Mouse (Mus musculus): ENCODE data around the gene Gm49354. TPM values are rescaled to one million over a fixed set of nuclear protein-coding genes. Genes with fewer than 3 reads are reported as not detected.

The Gm49354 gene
- polyA plus RNA-seq (2016; fragmentation: Nextera tagmentation; extraction: Ambion mirVana) = not detected in 2 replicates

- H3K9ac ChIP-seq = no peak within 1 kb of the TSS
- H3K9me3 ChIP-seq = no peaks in the 10 kb centered on the region
- no peaks in the 10 kb centered on the region for H3K27me3 ChIP-seq
- WGBS = 96% methylated on average over 7 of the region's 7 CpGs
- no peak within 1 kb of the TSS for H3K27ac ChIP-seq
- no peaks in the 10 kb centered on the region for H3K4me1 ChIP-seq
- H3K36me3 ChIP-seq = peaks cover 91% of the 10 kb centered on the region
- no peak within 1 kb of the TSS for H3K4me2 ChIP-seq (replicated peaks)
- no peak within 1 kb of the TSS for H3K4me3 ChIP-seq
- no peak for ATAC-seq (ENCODE audit: insufficient number of reproducible peaks, insufficient read depth, low FRiP score, low TSS enrichment)
These were observed at the start of gene Gm49354 for GRCm38 (mm10) chr13:59782145-59782544. Gene Gm49354 (minus strand): TSS chr13:59782245.

- Histone ChIP-seq H3K9me3 (no peaks in the 10 kb centered on the region), H3K9ac (no peak overlapping the region), H3K4me3 (no peak overlapping the region), H3K27me3 (no peaks in the 10 kb centered on the region), H3K27ac (no peak overlapping the region), H3K4me1 (peaks cover 9% of the 10 kb centered on the region), H3K36me3 (no peaks in the 10 kb centered on the region), H3K4me2 (replicated peaks) (no peak overlapping the region)
- no peak for ATAC-seq (ENCODE audit: insufficient number of reproducible peaks, insufficient read depth, low FRiP score, low TSS enrichment)
These were observed 43.9 kb upstream of the Gm49354 start for GRCm38 (mm10) chr13:59825966-59826365.

GRCm38 (mm10) chr13:59822507-59823462, 40.7 kb upstream of the Gm49354 start, which contains the start of gene Tut7:
Gene Tut7 (minus strand): TSS chr13:59823147.
- Histone ChIP-seq H3K4me3 (peak within 1 kb of the TSS; percentile 87), H3K4me1 (peaks cover 24% of the 10 kb centered on the region), H3K9me3 (no peaks in the 10 kb centered on the region), H3K36me3 (no peaks in the 10 kb centered on the region), H3K4me2 (replicated peaks) (peak within 1 kb of the TSS; percentile 62), H3K9ac (peak within 1 kb of the TSS; percentile 83), H3K27ac (peak within 1 kb of the TSS; percentile 88), H3K27me3 (no peaks in the 10 kb centered on the region)
- under 1% methylated on average over 98 of the region's 100 CpGs for WGBS
- ATAC-seq (ENCODE audit: insufficient number of reproducible peaks, insufficient read depth, low FRiP score, low TSS enrichment) = peak; percentile 94

- WGBS = 76% methylated on average over 3 of the region's 3 CpGs
- ATAC-seq (ENCODE audit: insufficient number of reproducible peaks, insufficient read depth, low FRiP score, low TSS enrichment) = no peak
- Histone ChIP-seq H3K36me3 (peaks cover 12% of the 10 kb centered on the region), H3K9ac (no peak overlapping the region), H3K9me3 (no peaks in the 10 kb centered on the region), H3K4me1 (peaks cover 24% of the 10 kb centered on the region), H3K27me3 (no peaks in the 10 kb centered on the region), H3K4me2 (replicated peaks) (peak overlapping the region; percentile 62; the same call in 1 of the 2 replicates), H3K4me3 (no peak overlapping the region), H3K27ac (no peak overlapping the region)
These were observed 38.8 kb upstream of the Gm49354 start for GRCm38 (mm10) chr13:59820836-59821235.

- 67% methylated on average over 4 of the region's 4 CpGs for WGBS
- Histone ChIP-seq H3K4me3 (no peak overlapping the region), H3K9me3 (no peaks in the 10 kb centered on the region), H3K27me3 (no peaks in the 10 kb centered on the region), H3K36me3 (peaks cover 19% of the 10 kb centered on the region), H3K27ac (no peak overlapping the region), H3K4me2 (replicated peaks) (peak overlapping the region; percentile 62), H3K4me1 (peaks cover 24% of the 10 kb centered on the region), H3K9ac (peak overlapping the region; percentile 40; the same call in 1 of the 2 replicates)
- ATAC-seq (ENCODE audit: insufficient number of reproducible peaks, insufficient read depth, low FRiP score, low TSS enrichment) = no peak
These were observed 38.1 kb upstream of the Gm49354 start for GRCm38 (mm10) chr13:59820114-59820513.

GRCm38 (mm10) chr13:59817352-59817751, 35.3 kb upstream of the Gm49354 start:
- 90% methylated on average over 4 of the region's 4 CpGs for WGBS
- no peaks in the 10 kb centered on the region for H3K9me3 ChIP-seq
- H3K27ac ChIP-seq = no peak overlapping the region
- H3K4me1 ChIP-seq = peaks cover 24% of the 10 kb centered on the region
- no peak overlapping the region for H3K4me2 ChIP-seq (replicated peaks)
- ATAC-seq (ENCODE audit: insufficient number of reproducible peaks, insufficient read depth, low FRiP score, low TSS enrichment) = no peak
- peaks cover 40% of the 10 kb centered on the region for H3K36me3 ChIP-seq
- H3K27me3 ChIP-seq = no peaks in the 10 kb centered on the region
- no peak overlapping the region for H3K9ac ChIP-seq
- no peak overlapping the region for H3K4me3 ChIP-seq

- Histone ChIP-seq H3K9ac (no peak overlapping the region), H3K36me3 (peaks cover 64% of the 10 kb centered on the region), H3K27me3 (no peaks in the 10 kb centered on the region), H3K27ac (no peak overlapping the region; the same call in 1 of the 2 replicates), H3K4me2 (replicated peaks) (no peak overlapping the region), H3K4me3 (no peak overlapping the region), H3K4me1 (peaks cover 3% of the 10 kb centered on the region; the same call in 1 of the 2 replicates), H3K9me3 (no peaks in the 10 kb centered on the region)
- 85% methylated on average over 6 of the region's 6 CpGs for WGBS
- ATAC-seq (ENCODE audit: insufficient number of reproducible peaks, insufficient read depth, low FRiP score, low TSS enrichment) = no peak
These were observed 32.1 kb upstream of the Gm49354 start for GRCm38 (mm10) chr13:59814109-59814591.

- Histone ChIP-seq H3K27ac (no peak overlapping the region), H3K36me3 (peaks cover 82% of the 10 kb centered on the region), H3K27me3 (no peaks in the 10 kb centered on the region), H3K4me3 (no peak overlapping the region), H3K4me2 (replicated peaks) (no peak overlapping the region), H3K4me1 (no peaks in the 10 kb centered on the region), H3K9ac (no peak overlapping the region), H3K9me3 (no peaks in the 10 kb centered on the region)
- WGBS = 96% methylated on average over 3 of the region's 3 CpGs
- ATAC-seq (ENCODE audit: insufficient number of reproducible peaks, insufficient read depth, low FRiP score, low TSS enrichment) = no peak
These were observed 29.5 kb upstream of the Gm49354 start for GRCm38 (mm10) chr13:59811581-59811980.

GRCm38 (mm10) chr13:59801000-59801399, 19.0 kb upstream of the Gm49354 start:
- 91% methylated on average over 6 of the region's 6 CpGs for WGBS

GRCm38 (mm10) chr13:59800077-59800476, 18.0 kb upstream of the Gm49354 start:
- no peak overlapping the region for H3K9ac ChIP-seq
- WGBS = 93% methylated on average over 2 of the region's 2 CpGs
- H3K27ac ChIP-seq = no peak overlapping the region
- ATAC-seq (ENCODE audit: insufficient number of reproducible peaks, insufficient read depth, low FRiP score, low TSS enrichment) = no peak
- H3K36me3 ChIP-seq = peaks cover 96% of the 10 kb centered on the region
- no peaks in the 10 kb centered on the region for H3K9me3 ChIP-seq
- no peak overlapping the region for H3K4me2 ChIP-seq (replicated peaks)
- no peaks in the 10 kb centered on the region for H3K4me1 ChIP-seq
- H3K4me3 ChIP-seq = no peak overlapping the region
- H3K27me3 ChIP-seq = no peaks in the 10 kb centered on the region

More at GRCm38 (mm10) chr13:59801000-59801399, 19.0 kb upstream of the Gm49354 start:
- ATAC-seq (ENCODE audit: insufficient number of reproducible peaks, insufficient read depth, low FRiP score, low TSS enrichment) = no peak
- Histone ChIP-seq H3K27ac (no peak overlapping the region), H3K4me2 (replicated peaks) (no peak overlapping the region), H3K36me3 (peaks cover 96% of the 10 kb centered on the region), H3K27me3 (no peaks in the 10 kb centered on the region), H3K9ac (no peak overlapping the region), H3K9me3 (no peaks in the 10 kb centered on the region), H3K4me3 (no peak overlapping the region), H3K4me1 (no peaks in the 10 kb centered on the region)

- no peak for ATAC-seq (ENCODE audit: insufficient number of reproducible peaks, insufficient read depth, low FRiP score, low TSS enrichment)
- Histone ChIP-seq H3K4me3 (no peak overlapping the region), H3K27ac (no peak overlapping the region), H3K4me1 (no peaks in the 10 kb centered on the region), H3K9me3 (no peaks in the 10 kb centered on the region), H3K4me2 (replicated peaks) (no peak overlapping the region), H3K27me3 (no peaks in the 10 kb centered on the region), H3K9ac (no peak overlapping the region), H3K36me3 (peaks cover 92% of the 10 kb centered on the region)
- WGBS = 100% methylated on average over 1 of the region's 1 CpGs
These were observed 16.3 kb upstream of the Gm49354 start for GRCm38 (mm10) chr13:59798306-59798705.

- Histone ChIP-seq H3K4me3 (no peak overlapping the region), H3K9ac (no peak overlapping the region), H3K36me3 (peaks cover 92% of the 10 kb centered on the region), H3K27me3 (no peaks in the 10 kb centered on the region), H3K27ac (no peak overlapping the region), H3K9me3 (no peaks in the 10 kb centered on the region), H3K4me2 (replicated peaks) (no peak overlapping the region), H3K4me1 (no peaks in the 10 kb centered on the region)
- WGBS = 92% methylated on average over 9 of the region's 9 CpGs
- ATAC-seq (ENCODE audit: insufficient number of reproducible peaks, insufficient read depth, low FRiP score, low TSS enrichment) = no peak
These were observed 14.4 kb upstream of the Gm49354 start for GRCm38 (mm10) chr13:59796466-59796848.
